Comparison of ENCODE assay signal across 8 mouse cellular contexts in the genomic region with DNA sequence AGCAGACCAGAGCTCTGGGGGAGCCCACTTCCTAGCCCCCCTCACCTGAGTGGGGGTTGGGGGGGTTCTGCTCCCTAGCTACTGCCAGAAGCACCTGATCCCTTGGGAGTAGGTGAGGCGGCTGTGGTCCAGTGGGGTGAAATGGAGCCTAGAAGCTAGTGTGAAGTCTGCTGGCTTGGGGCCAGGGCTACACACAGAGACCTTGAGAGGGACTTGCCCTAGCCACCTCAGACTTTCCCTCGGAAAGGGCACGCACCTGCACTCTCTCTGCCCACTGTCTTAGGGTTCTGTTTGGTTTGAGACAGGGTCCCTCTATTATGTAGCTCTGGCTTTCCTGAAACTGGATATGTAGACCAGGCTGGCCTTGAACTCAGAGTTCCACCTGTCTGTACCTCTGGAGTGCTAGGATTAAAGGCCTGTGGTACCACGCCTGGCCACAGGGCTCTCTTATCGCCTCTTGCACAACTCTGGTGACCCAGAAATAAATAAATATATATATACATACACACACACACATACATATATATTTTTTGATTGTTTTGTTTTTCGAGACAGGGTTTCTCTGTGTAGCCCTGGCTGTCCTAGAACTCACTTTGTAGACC. TPM values are rescaled to one million over a fixed set of nuclear protein-coding genes. Genes with fewer than 3 reads are reported as not detected.
DNase-seq lines count a peak whose midpoint lies in the region; ATAC-seq and TF ChIP-seq lines count a peak whose summit lies in the region.

No protein-coding gene starts in this region.

- peak overlapping the region; percentile 79 for H3K27ac ChIP-seq in hindbrain, embryonic 12.5 days
- peak overlapping the region; percentile 83; the same call in 1 of the 2 replicates for H3K27ac ChIP-seq in limb, embryonic 13.5 days
- H3K27ac ChIP-seq in midbrain, embryonic 11.5 days (ENCODE audit: low read depth, low read length), result no peak overlapping the region; the same call in 1 of the 2 replicates
- H3K27ac ChIP-seq in stomach, postnatal 0 days (replicated peaks), result peak overlapping the region; percentile 91

- TF ChIP-seq EP300 in stomach, postnatal 0 days (optimal IDR thresholded peaks at IDR 0.05), result no peak

- peak; percentile 12 for DNase-seq in embryo, embryonic 10.5 days (ENCODE audit: low spot score)
- no peak for DNase-seq in embryo, embryonic 10 days (ENCODE audit: low spot score)
- DNase-seq in ZHBTc4 (ENCODE audit: low read depth, low spot score), result peak; percentile 29
- DNase-seq in midbrain, embryonic 11.5 days (ENCODE audit: low spot score, missing footprints), result no peak
- DNase-seq in stomach, postnatal 0 days (ENCODE audit: low spot score), result peak; percentile 67

- peaks cover 20% of the 10 kb centered on the region for H3K36me3 ChIP-seq in hindbrain, embryonic 12.5 days
- H3K36me3 ChIP-seq in limb, embryonic 13.5 days, result peaks cover 26% of the 10 kb centered on the region
- peaks cover 9% of the 10 kb centered on the region; the same call in 1 of the 2 replicates for H3K36me3 ChIP-seq in midbrain, embryonic 11.5 days (ENCODE audit: control insufficient read depth, insufficient read depth, low read length)
- H3K36me3 ChIP-seq in stomach, postnatal 0 days (ENCODE audit: control insufficient read depth, insufficient read depth, low read length), result peaks cover 4% of the 10 kb centered on the region; the same call in 1 of the 2 replicates

- peak overlapping the region; percentile 88 for H3K4me2 ChIP-seq in hindbrain, embryonic 12.5 days (replicated peaks)
- H3K4me2 ChIP-seq in limb, embryonic 13.5 days (replicated peaks), result peak overlapping the region; percentile 94
- peak overlapping the region; percentile 80 for H3K4me2 ChIP-seq in midbrain, embryonic 11.5 days
- H3K4me2 ChIP-seq in stomach, postnatal 0 days (replicated peaks; ENCODE audit: low read depth), result peak overlapping the region; percentile 94

- peak; percentile 61 for ATAC-seq in erythroid progenitor cell, adult 5-6 weeks (replicated peaks; ENCODE audit: low FRiP score, poor library complexity, severe bottlenecking)
- no peak; the same call in none of the 2 replicates for ATAC-seq in hindbrain, embryonic 12.5 days (ENCODE audit: low FRiP score)
- ATAC-seq in limb, embryonic 13.5 days (ENCODE audit: low FRiP score, low read depth), result no peak; the same call in 1 of the 2 replicates
- peak; percentile 60; the same call in 1 of the 2 replicates for ATAC-seq in midbrain, embryonic 11.5 days (ENCODE audit: low FRiP score)
- peak; percentile 39 for ATAC-seq in stomach, postnatal 0 days (ENCODE audit: low FRiP score, low TSS enrichment)

- WGBS in hindbrain, embryonic 12.5 days, result 30% methylated on average over 6 of the region's 6 CpGs
- WGBS in limb, embryonic 13.5 days, result 32% methylated on average over 6 of the region's 6 CpGs
- 25% methylated on average over 6 of the region's 6 CpGs for WGBS in midbrain, embryonic 11.5 days
- 24% methylated on average over 6 of the region's 6 CpGs for WGBS in stomach, postnatal 0 days

- H3K4me3 ChIP-seq in hindbrain, embryonic 12.5 days, result peak overlapping the region; percentile 71
- H3K4me3 ChIP-seq in limb, embryonic 13.5 days, result peak overlapping the region; percentile 80
- H3K4me3 ChIP-seq in midbrain, embryonic 11.5 days (ENCODE audit: low read depth, low read length), result peak overlapping the region; percentile 57
- H3K4me3 ChIP-seq in stomach, postnatal 0 days (ENCODE audit: low read depth, low read length), result peak overlapping the region; percentile 81

- peaks cover 10% of the 10 kb centered on the region for H3K4me1 ChIP-seq in hindbrain, embryonic 12.5 days
- peaks cover 18% of the 10 kb centered on the region for H3K4me1 ChIP-seq in limb, embryonic 13.5 days
- H3K4me1 ChIP-seq in midbrain, embryonic 11.5 days (ENCODE audit: control insufficient read depth, insufficient read depth, low read length), result peaks cover 11% of the 10 kb centered on the region
- no peaks in the 10 kb centered on the region for H3K4me1 ChIP-seq in stomach, postnatal 0 days (replicated peaks; ENCODE audit: control insufficient read depth, insufficient read depth)

- no peaks in the 10 kb centered on the region for H3K27me3 ChIP-seq in hindbrain, embryonic 12.5 days
- H3K27me3 ChIP-seq in limb, embryonic 13.5 days, result no peaks in the 10 kb centered on the region
- no peaks in the 10 kb centered on the region for H3K27me3 ChIP-seq in midbrain, embryonic 11.5 days (ENCODE audit: control insufficient read depth, insufficient read depth, low read length)
- no peaks in the 10 kb centered on the region for H3K27me3 ChIP-seq in stomach, postnatal 0 days (ENCODE audit: control insufficient read depth, insufficient read depth, low read length)

- no peak for TF ChIP-seq CTCF in stomach, postnatal 0 days (IDR thresholded peaks at IDR 0.05; ENCODE audit: low read depth)

- H3K9me3 ChIP-seq in hindbrain, embryonic 12.5 days (replicated peaks), result no peaks in the 10 kb centered on the region
- no peaks in the 10 kb centered on the region for H3K9me3 ChIP-seq in limb, embryonic 13.5 days
- no peaks in the 10 kb centered on the region for H3K9me3 ChIP-seq in midbrain, embryonic 11.5 days (ENCODE audit: control insufficient read depth, low read length)
- H3K9me3 ChIP-seq in stomach, postnatal 0 days (ENCODE audit: control insufficient read depth, low read length), result no peaks in the 10 kb centered on the region

- H3K9ac ChIP-seq in hindbrain, embryonic 12.5 days, result peak overlapping the region; percentile 88
- H3K9ac ChIP-seq in limb, embryonic 13.5 days, result peak overlapping the region; percentile 90
- peak overlapping the region; percentile 90 for H3K9ac ChIP-seq in midbrain, embryonic 11.5 days (ENCODE audit: low read length)
- peak overlapping the region; percentile 88 for H3K9ac ChIP-seq in stomach, postnatal 0 days (ENCODE audit: low read length)

RNA-seq across cellular contexts. Expression of a gene that starts 0.8 kb away (rescaled TPM):
- total RNA-seq in erythroid progenitor cell, adult 5-6 weeks (2015; ENCODE audit: low replicate concordance), result 287 and 391 TPM in 2 replicates
- 37.7 and 64.8 TPM in 2 replicates for total RNA-seq in erythroid progenitor cell, adult 5-6 weeks (2017; ENCODE audit: low replicate concordance)
- 132 and 133 TPM in 2 replicates for polyA plus RNA-seq in hindbrain, embryonic 12.5 days (2016; fragmentation: Nextera tagmentation; extraction: Ambion mirVana)
- 145 and 150 TPM in 2 replicates for polyA plus RNA-seq in limb, embryonic 13.5 days (2015; fragmentation: Nextera tagmentation; extraction: Ambion mirVana)
- 111 and 114 TPM in 2 replicates for polyA plus RNA-seq in midbrain, embryonic 11.5 days (2014; fragmentation: Nextera tagmentation; extraction: Ambion mirVana)
- polyA plus RNA-seq in stomach, postnatal 0 days (2015; fragmentation: Nextera tagmentation; extraction: Ambion mirVana), result 130 and 136 TPM in 2 replicates

RNA-seq across cellular contexts. Expression of a gene that starts 3.4 kb away (rescaled TPM):
- total RNA-seq in erythroid progenitor cell, adult 5-6 weeks (2015; ENCODE audit: low replicate concordance), result not detected in 2 replicates
- not detected in 2 replicates for total RNA-seq in erythroid progenitor cell, adult 5-6 weeks (2017; ENCODE audit: low replicate concordance)
- polyA plus RNA-seq in hindbrain, embryonic 12.5 days (2016; fragmentation: Nextera tagmentation; extraction: Ambion mirVana), result 1.4 and 4.2 TPM in 2 replicates
- 22.5 and 25.5 TPM in 2 replicates for polyA plus RNA-seq in limb, embryonic 13.5 days (2015; fragmentation: Nextera tagmentation; extraction: Ambion mirVana)
- polyA plus RNA-seq in midbrain, embryonic 11.5 days (2014; fragmentation: Nextera tagmentation; extraction: Ambion mirVana), result not detected in 2 replicates
- 0.30 and 0.35 TPM in 2 replicates for polyA plus RNA-seq in stomach, postnatal 0 days (2015; fragmentation: Nextera tagmentation; extraction: Ambion mirVana)

RNA-seq across cellular contexts. Expression of a gene that starts 6.3 kb away (rescaled TPM):
- 11.7 and 19.8 TPM in 2 replicates for total RNA-seq in erythroid progenitor cell, adult 5-6 weeks (2015; ENCODE audit: low replicate concordance)
- 3.3 and 14.8 TPM in 2 replicates for total RNA-seq in erythroid progenitor cell, adult 5-6 weeks (2017; ENCODE audit: low replicate concordance)
- 8.5 and 9.0 TPM in 2 replicates for polyA plus RNA-seq in hindbrain, embryonic 12.5 days (2016; fragmentation: Nextera tagmentation; extraction: Ambion mirVana)
- 4.9 and 5.0 TPM in 2 replicates for polyA plus RNA-seq in limb, embryonic 13.5 days (2015; fragmentation: Nextera tagmentation; extraction: Ambion mirVana)
- polyA plus RNA-seq in midbrain, embryonic 11.5 days (2014; fragmentation: Nextera tagmentation; extraction: Ambion mirVana), result 8.1 and 8.4 TPM in 2 replicates
- 13.1 and 14.5 TPM in 2 replicates for polyA plus RNA-seq in stomach, postnatal 0 days (2015; fragmentation: Nextera tagmentation; extraction: Ambion mirVana)

RNA-seq across cellular contexts. Expression of a gene that starts 12.1 kb away (rescaled TPM):
- total RNA-seq in erythroid progenitor cell, adult 5-6 weeks (2015; ENCODE audit: low replicate concordance), result 112 and 141 TPM in 2 replicates
- 45.1 and 109 TPM in 2 replicates for total RNA-seq in erythroid progenitor cell, adult 5-6 weeks (2017; ENCODE audit: low replicate concordance)
- polyA plus RNA-seq in hindbrain, embryonic 12.5 days (2016; fragmentation: Nextera tagmentation; extraction: Ambion mirVana), result 201 and 234 TPM in 2 replicates
- polyA plus RNA-seq in limb, embryonic 13.5 days (2015; fragmentation: Nextera tagmentation; extraction: Ambion mirVana), result 251 and 280 TPM in 2 replicates
- 189 and 202 TPM in 2 replicates for polyA plus RNA-seq in midbrain, embryonic 11.5 days (2014; fragmentation: Nextera tagmentation; extraction: Ambion mirVana)
- 268 and 316 TPM in 2 replicates for polyA plus RNA-seq in stomach, postnatal 0 days (2015; fragmentation: Nextera tagmentation; extraction: Ambion mirVana)

RNA-seq across cellular contexts. Expression of a gene that starts 12.7 kb away (rescaled TPM):
- 20.2 and 22.2 TPM in 2 replicates for total RNA-seq in erythroid progenitor cell, adult 5-6 weeks (2015; ENCODE audit: low replicate concordance)
- total RNA-seq in erythroid progenitor cell, adult 5-6 weeks (2017; ENCODE audit: low replicate concordance), result 31.8 and 34.7 TPM in 2 replicates
- polyA plus RNA-seq in hindbrain, embryonic 12.5 days (2016; fragmentation: Nextera tagmentation; extraction: Ambion mirVana), result 21.2 and 23.7 TPM in 2 replicates
- polyA plus RNA-seq in limb, embryonic 13.5 days (2015; fragmentation: Nextera tagmentation; extraction: Ambion mirVana), result 22.5 and 23.2 TPM in 2 replicates
- polyA plus RNA-seq in midbrain, embryonic 11.5 days (2014; fragmentation: Nextera tagmentation; extraction: Ambion mirVana), result 8.2 and 9.8 TPM in 2 replicates
- polyA plus RNA-seq in stomach, postnatal 0 days (2015; fragmentation: Nextera tagmentation; extraction: Ambion mirVana), result 9.5 and 11.3 TPM in 2 replicates

Comparison
In these comparisons a context has a peak if more than half of its experiments do, and no peak if none do; other contexts are left out.
1. DNase-seq: peak in embryo, embryonic 10.5 days (single experiment), ZHBTc4 (single experiment) and stomach, postnatal 0 days (single experiment); none in embryo, embryonic 10 days (single experiment) and midbrain, embryonic 11.5 days (single experiment).
2. ATAC-seq: peak in erythroid progenitor cell, adult 5-6 weeks (single experiment), midbrain, embryonic 11.5 days (single experiment) and stomach, postnatal 0 days (single experiment); none in hindbrain, embryonic 12.5 days (single experiment) and limb, embryonic 13.5 days (single experiment).
3. Peak in every context shown above with its lines, with median percentiles within 50 percentile points of each other: H3K4me2 ChIP-seq, H3K4me3 ChIP-seq and H3K9ac ChIP-seq.